Mouse (Mus musculus) heart, embryonic 12.5 days (tissue): ENCODE results near the gene Cnpy4. TPM values are rescaled to one million over a fixed set of nuclear protein-coding genes. Genes with fewer than 3 reads are reported as not detected.

Experiments used
- ATAC-seq: fragments of 200-750 bp; cut with Nextera tagmentation; 2 replicates; pipeline ENCODE4 v1.8.0; 2017; ENCODE audit warnings: moderate TSS enrichment, moderate library complexity; ENCODE audit not compliant: insufficient number of reproducible peaks, low FRiP score
- H3K27ac ChIP-seq: fragments of 300-500 bp; sonication (generic); 2 replicates; pipeline ENCODE4 v1.5.1; 2016; ENCODE audit warnings: mild to moderate bottlenecking, moderate library complexity; ENCODE audit not compliant: poor library complexity, severe bottlenecking
- H3K27me3 ChIP-seq: fragments of 300-500 bp; sonication (generic); replicated peaks from 2 replicates; pipeline ENCODE4 v1.6.1; 2016; ENCODE audit warnings: mild to moderate bottlenecking, moderate library complexity
- H3K36me3 ChIP-seq: fragments of 300-500 bp; sonication (generic); 2 replicates; pipeline ENCODE4 v1.6.1; 2016; ENCODE audit warnings: mild to moderate bottlenecking, moderate library complexity
- H3K4me1 ChIP-seq: fragments of 300-500 bp; sonication (generic); replicated peaks from 2 replicates; pipeline ENCODE4 v1.6.1; 2016; ENCODE audit warnings: mild to moderate bottlenecking
- H3K4me2 ChIP-seq: fragments of 300-500 bp; sonication (generic); 2 replicates; pipeline ENCODE4 v1.6.1; 2016; ENCODE audit warnings: mild to moderate bottlenecking, moderate library complexity
- H3K4me3 ChIP-seq: fragments of 300-500 bp; sonication (generic); 2 replicates; pipeline ENCODE4 v1.5.1; 2016; ENCODE audit warnings: mild to moderate bottlenecking
- H3K9ac ChIP-seq: fragments of 300-500 bp; sonication (generic); 2 replicates; pipeline ENCODE4 v1.6.1; 2016; ENCODE audit warnings: mild to moderate bottlenecking, moderate library complexity
- H3K9me3 ChIP-seq: fragments of 300-500 bp; sonication (generic); replicated peaks from 2 replicates; pipeline ENCODE4 v1.6.1; 2016; ENCODE audit warnings: mild to moderate bottlenecking, moderate library complexity
- WGBS: fragments of 180-500 bp; shearing (Covaris S2); methylation state at CpG from one replicate; pipeline ENCODE4 v1.1.7; 2016; 5-methylcytosine and 5-hydroxymethylcytosine counted together
- polyA plus RNA-seq: library from polyadenylated mRNA; unstranded; fragments of >200 nt; fragmentation: Nextera tagmentation; extraction: Ambion mirVana; gene quantifications from 2 replicates; pipeline ENCODE4 v1.2.1, GENCODE M21; 2016

Cnpy4 gene
- 26.2 and 26.5 TPM in 2 replicates for polyA plus RNA-seq

DNA sequence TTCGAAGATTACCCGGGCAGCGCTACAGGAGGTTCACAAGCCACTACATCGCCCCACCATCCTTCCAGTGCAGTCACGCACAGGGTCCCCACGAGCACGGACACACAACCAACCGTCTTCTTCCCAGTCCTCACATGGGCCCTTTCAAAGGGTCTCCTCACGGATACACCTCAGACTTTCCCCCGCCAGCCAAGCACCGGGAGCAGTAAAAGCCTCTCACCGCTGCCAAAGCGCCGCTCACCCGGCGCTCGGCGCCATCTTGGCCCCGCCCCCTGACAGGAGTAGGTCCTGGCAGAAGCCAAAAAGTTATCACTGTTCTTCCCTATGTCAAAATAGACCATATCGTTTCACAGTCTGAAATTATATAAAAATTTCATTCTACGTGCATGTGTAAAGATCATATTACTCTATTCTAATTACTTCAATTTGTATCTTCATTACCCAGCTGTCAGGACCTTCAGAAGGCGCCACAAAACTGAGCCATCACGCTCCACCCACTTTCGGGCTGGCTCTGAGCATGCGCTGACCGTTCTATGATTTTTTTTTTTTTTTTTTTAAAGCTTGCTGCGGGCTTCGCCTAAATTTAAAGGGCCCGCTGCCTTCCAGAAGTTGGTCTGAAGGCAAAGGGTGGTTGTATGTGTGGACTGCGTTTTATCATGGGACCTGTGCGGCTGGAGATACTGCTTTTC is at the start of gene Cnpy4, which contains the start of gene Taf6:
Gene Cnpy4, plus strand, starts transcription at position 536 of the 689 bp plus-strand sequence.
Gene Taf6, minus strand, starts transcription at position 502 of the 689 bp plus-strand sequence.
- Histone ChIP-seq H3K27me3 (no peaks in the 10 kb centered on the region), H3K27ac (peak within 1 kb of the TSS; percentile 65; the same call in 1 of the 2 replicates), H3K9ac (peak within 1 kb of the TSS; percentile 91), H3K4me2 (peak within 1 kb of the TSS; percentile 75), H3K36me3 (peaks cover 32% of the 10 kb centered on the region), H3K4me3 (peak within 1 kb of the TSS; percentile 84), H3K4me1 (peaks cover 17% of the 10 kb centered on the region), H3K9me3 (no peaks in the 10 kb centered on the region)
- ATAC-seq, result peak; percentile 88
- WGBS, result under 1% methylated on average over 31 of the region's 31 CpGs

DNA sequence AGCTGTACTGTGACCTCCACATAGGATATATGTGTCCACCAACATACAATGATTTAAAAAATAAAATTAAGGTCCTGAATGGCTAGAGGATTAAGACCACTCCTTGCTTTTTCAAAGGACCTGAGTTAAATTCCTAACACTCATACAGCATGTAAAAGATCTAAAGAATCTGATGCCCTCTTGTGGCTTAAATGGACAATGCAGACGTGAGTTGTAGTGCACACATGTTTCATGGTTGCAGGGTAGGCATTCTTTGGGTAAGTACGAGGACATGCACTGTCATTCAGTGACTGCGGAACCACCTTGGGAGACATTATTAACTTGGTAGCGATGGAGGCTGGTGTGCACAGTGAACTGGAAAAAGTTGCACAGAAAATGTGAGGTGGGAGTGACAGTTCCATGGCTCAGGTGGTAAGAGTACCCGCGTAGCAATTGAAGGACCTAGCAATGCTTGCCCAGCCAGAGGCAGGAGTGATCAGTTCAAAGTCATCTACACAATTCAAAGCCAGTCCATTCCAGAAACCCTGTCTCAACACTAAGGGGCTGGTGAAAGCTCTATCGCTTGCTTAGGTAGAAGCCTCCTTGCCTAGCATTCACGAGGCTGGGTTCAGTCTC is 49.2 kb upstream of the Cnpy4 start:
- H3K4me2 ChIP-seq, result no peak overlapping the region
- no peak overlapping the region for H3K27ac ChIP-seq
- H3K9me3 ChIP-seq, result no peaks in the 10 kb centered on the region
- H3K9ac ChIP-seq, result no peak overlapping the region
- H3K27me3 ChIP-seq, result no peaks in the 10 kb centered on the region
- WGBS, result 56% methylated on average over 8 of the region's 8 CpGs
- 0 out of 2 replicates have a peak, but pooled peaks cover 11% of the 10 kb centered on the region for H3K4me1 ChIP-seq
- no peak for ATAC-seq
- H3K4me3 ChIP-seq, result no peak overlapping the region
- peaks cover 31% of the 10 kb centered on the region for H3K36me3 ChIP-seq

DNA sequence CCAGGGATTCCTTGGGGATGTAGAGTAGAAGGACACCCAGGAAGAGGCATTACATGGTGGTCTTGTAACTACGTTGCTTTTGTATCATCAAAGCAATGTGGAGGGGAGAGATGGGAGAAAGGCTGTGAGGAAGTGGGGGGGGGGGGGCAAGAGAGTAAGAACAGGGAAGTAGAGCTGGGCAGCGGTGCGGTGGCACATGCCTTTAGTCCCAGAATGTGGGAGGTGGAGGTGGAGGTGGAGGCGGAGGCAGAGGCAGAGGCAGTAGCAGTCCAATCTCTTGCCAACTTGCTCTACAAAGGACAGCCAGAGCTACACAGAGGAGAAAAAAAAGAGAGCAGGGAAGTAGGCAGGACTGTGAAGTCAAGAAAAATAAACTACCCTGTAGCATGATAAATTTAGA is 48.7 kb upstream of the Cnpy4 start:
- no peak overlapping the region for H3K4me3 ChIP-seq
- no peak overlapping the region for H3K9ac ChIP-seq
- 0 out of 2 replicates have a peak, but pooled peaks cover 11% of the 10 kb centered on the region for H3K4me1 ChIP-seq
- peaks cover 31% of the 10 kb centered on the region for H3K36me3 ChIP-seq
- 61% methylated on average over 4 of the region's 4 CpGs for WGBS
- no peak overlapping the region for H3K27ac ChIP-seq
- no peak overlapping the region for H3K4me2 ChIP-seq
- H3K27me3 ChIP-seq, result no peaks in the 10 kb centered on the region
- no peak for ATAC-seq
- no peaks in the 10 kb centered on the region for H3K9me3 ChIP-seq

DNA sequence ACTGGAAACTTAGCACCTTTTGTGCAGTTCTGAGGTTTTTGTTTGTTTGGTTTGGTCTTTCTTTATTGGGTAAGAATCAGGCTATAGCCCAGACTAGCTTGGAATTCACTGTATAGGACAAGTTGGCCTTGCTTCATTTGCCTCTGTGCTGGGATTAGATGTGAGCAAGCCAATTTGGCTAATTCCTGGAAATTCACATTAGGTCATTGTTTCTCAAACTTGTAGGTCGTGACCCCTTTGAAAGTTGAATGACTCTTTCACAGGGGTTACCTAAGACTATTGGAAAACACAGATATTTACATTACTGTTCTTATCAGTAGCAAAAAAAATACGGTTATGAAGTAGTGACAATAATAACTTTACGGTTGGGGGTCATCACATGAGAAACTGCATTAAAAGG is 32.9 kb upstream of the Cnpy4 start:
- Histone ChIP-seq H3K9me3 (no peaks in the 10 kb centered on the region), H3K36me3 (peaks cover 29% of the 10 kb centered on the region), H3K4me1 (peaks cover 8% of the 10 kb centered on the region; the same call in 1 of the 2 replicates), H3K27ac (no peak overlapping the region), H3K27me3 (no peaks in the 10 kb centered on the region), H3K9ac (no peak overlapping the region), H3K4me3 (peak overlapping the region; percentile 76), H3K4me2 (peak overlapping the region; percentile 74)
- 72% methylated on average over 3 of the region's 3 CpGs for WGBS
- no peak for ATAC-seq

DNA sequence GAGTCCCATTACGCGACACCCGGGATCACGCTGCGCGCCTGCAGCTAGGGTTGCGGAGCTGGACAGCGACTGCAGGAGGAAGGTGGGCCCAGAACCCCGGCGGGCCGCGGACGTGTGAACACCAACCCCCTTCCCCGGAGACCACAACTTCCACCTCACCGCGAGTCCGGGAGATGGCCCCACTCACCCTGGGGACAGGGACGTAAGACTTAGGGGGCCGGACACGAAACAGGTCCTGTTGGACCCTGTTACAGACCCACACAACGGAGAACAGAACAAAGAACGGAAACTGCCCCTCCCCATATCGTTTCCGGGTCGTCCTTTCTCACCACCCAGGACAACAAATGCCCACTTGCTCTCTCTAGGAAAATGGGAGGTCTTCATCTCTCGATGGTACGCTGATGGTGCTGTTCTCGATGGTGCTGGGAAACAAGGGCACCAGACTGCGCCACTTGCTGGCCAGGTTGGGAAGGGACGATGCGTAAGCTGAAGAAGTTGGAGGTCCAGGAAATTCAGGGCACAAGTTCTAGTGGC is 31.8 kb upstream of the Cnpy4 start, which contains the start of gene Zfp113:
Gene Zfp113, minus strand, starts transcription at position 302 of the 534 bp plus-strand sequence.
- WGBS, result under 1% methylated on average over 31 of the region's 31 CpGs
- Histone ChIP-seq H3K9me3 (no peaks in the 10 kb centered on the region), H3K4me2 (peak within 1 kb of the TSS; percentile 74), H3K9ac (peak within 1 kb of the TSS; percentile 91), H3K4me1 (peaks cover 8% of the 10 kb centered on the region; the same call in 1 of the 2 replicates), H3K4me3 (peak within 1 kb of the TSS; percentile 76), H3K36me3 (peaks cover 25% of the 10 kb centered on the region), H3K27me3 (no peaks in the 10 kb centered on the region), H3K27ac (peak within 1 kb of the TSS; percentile 80)
- ATAC-seq, result peak; percentile 96

DNA sequence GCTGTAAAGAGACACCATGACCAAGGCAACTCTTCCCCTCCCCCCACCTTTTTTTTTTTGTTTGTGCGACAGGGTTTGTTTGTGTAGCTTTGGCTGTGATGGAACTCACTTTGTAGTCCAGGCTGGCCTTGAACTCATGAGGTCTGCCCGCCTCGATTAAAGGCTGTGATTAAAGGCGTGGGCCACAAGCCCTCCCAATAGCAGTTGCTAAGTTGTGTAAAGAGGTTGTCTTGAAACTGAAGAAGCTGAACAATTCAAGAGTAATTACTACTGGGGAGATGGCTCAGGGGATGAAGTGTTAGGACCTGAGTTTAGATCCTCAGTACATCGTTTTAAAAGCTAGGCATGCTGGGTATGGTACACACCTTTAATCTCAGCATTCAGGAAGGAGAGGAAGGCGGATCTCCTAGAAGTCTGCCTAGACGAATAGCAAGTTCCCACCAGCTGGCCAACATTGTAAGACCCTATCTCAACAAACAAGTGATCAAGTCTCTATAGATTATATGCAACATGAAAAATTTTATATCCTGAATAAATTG is 27.0 kb upstream of the Cnpy4 start:
- H3K9ac ChIP-seq, result 0 out of 2 replicates have a peak overlapping the region, but pooled peaks have one; percentile 92
- no peak for ATAC-seq
- H3K4me2 ChIP-seq, result peak overlapping the region; percentile 80
- WGBS, result 62% methylated on average over 7 of the region's 7 CpGs
- no peaks in the 10 kb centered on the region for H3K9me3 ChIP-seq
- no peaks in the 10 kb centered on the region for H3K27me3 ChIP-seq
- peak overlapping the region; percentile 90 for H3K4me3 ChIP-seq
- H3K4me1 ChIP-seq, result peaks cover 9% of the 10 kb centered on the region
- H3K36me3 ChIP-seq, result peaks cover 28% of the 10 kb centered on the region
- 0 out of 2 replicates have a peak overlapping the region, but pooled peaks have one; percentile 69 for H3K27ac ChIP-seq

DNA sequence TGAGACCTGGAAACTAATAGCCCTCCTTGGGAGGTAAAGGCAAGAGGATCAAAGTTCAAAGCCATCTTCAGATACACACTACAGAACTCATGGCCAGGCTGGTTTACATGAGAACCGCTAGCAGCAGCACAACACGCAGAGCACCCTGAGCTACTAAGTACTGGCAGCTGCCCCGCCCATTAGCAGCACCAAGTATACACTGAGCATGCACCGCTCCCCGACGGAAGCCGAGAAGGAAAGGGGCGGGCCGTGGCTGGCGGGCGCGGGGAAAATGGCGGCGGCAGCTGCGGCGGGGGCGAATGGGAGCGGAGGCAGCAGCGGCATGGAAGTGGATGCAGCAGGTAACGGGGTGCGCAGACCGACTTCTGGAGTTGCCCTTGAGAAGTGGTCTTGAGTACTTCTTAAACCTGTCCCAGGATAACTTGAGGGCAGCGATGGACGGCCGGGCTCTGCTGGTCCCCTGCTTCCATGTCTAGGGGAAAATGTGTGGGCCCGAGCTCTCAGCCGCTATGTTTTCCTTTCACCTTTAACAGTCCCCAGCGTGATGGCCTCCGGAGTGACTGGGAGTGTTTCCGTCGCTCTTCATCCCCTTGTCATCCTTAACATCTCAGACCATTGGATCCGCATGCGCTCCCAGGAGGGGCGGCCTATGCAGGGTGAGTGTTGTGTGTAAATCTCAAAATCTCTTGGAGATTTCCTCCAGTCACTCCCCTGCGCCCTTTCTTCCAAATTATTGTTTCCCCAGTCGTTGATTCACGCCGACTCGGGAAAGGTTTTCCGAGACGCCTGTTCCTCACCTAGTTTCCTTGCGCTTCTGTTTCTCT is 26.2 kb upstream of the Cnpy4 start, which contains the start of gene Cops6:
Gene Cops6, plus strand, starts transcription at position 230 of the 824 bp plus-strand sequence.
- H3K9ac ChIP-seq, result peak within 1 kb of the TSS; percentile 92
- H3K27ac ChIP-seq, result peak within 1 kb of the TSS; percentile 69
- no peaks in the 10 kb centered on the region for H3K27me3 ChIP-seq
- H3K9me3 ChIP-seq, result no peaks in the 10 kb centered on the region
- H3K4me2 ChIP-seq, result peak within 1 kb of the TSS; percentile 80
- peak within 1 kb of the TSS; percentile 90 for H3K4me3 ChIP-seq
- WGBS, result under 1% methylated on average over 42 of the region's 42 CpGs
- peak; percentile 95 for ATAC-seq
- H3K4me1 ChIP-seq, result peaks cover 9% of the 10 kb centered on the region
- peaks cover 35% of the 10 kb centered on the region for H3K36me3 ChIP-seq

DNA sequence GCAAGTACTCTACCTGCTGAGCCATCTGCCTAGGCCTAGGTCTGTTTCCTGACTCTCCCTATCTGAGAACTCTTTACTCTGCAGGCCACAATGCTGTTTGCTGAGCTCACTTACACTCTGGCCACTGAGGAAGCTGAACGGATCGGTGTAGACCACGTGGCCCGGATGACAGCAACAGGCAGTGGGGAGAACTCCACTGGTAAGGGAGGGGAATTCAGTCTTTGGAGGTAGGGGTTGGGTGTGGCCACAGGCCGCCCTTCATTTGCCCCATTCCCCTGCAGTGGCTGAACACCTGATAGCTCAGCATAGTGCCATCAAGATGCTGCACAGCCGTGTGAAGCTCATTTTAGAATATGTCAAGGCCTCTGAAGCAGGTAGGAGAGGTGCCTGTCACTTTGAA is 24.2 kb upstream of the Cnpy4 start:
- Histone ChIP-seq H3K4me3 (no peak overlapping the region), H3K27ac (no peak overlapping the region), H3K9me3 (no peaks in the 10 kb centered on the region), H3K4me1 (peaks cover 9% of the 10 kb centered on the region), H3K36me3 (peaks cover 55% of the 10 kb centered on the region), H3K27me3 (no peaks in the 10 kb centered on the region), H3K4me2 (no peak overlapping the region), H3K9ac (no peak overlapping the region)
- 70% methylated on average over 6 of the region's 6 CpGs for WGBS
- ATAC-seq, result no peak

DNA sequence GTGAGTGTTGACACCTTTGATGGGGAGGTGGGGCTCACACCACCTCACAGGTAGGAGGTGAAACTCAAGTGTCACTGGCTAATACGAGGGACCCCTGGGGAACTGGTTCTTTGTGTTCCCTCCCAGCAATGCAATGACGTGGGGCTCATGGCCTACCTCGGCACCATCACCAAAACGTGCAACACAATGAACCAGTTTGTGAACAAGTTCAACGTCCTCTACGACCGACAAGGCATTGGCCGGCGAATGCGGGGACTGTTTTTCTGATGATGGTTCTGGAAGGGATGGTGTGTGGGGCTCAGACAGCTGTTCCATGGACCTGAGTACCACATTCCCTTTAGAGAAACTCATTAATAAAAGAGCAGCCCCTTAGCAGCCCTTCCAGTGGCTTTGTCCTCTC is 23.7 kb upstream of the Cnpy4 start:
- no peak overlapping the region for H3K9ac ChIP-seq
- WGBS, result 79% methylated on average over 10 of the region's 10 CpGs

DNA sequence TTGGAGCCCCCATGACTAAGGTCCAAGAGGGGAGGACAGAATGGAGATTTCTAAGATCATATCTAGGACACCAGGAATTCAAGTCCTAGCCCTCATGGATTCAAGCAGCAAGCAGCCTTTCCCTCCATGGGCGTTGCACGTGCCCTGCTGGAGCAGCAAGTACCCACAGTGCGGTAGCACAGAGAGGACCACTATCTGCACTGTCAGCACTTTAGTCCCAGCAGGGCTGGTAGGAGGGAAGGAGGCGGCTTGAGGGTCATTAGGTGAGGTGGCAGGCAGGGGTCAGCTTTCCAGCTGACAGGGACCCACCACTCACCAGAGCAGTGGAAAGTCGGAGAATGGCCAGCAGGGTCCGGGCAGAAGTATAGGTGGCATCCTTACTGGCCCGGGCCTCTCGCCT is 21.7 kb upstream of the Cnpy4 start:
- H3K9me3 ChIP-seq, result no peaks in the 10 kb centered on the region
- H3K27me3 ChIP-seq, result no peaks in the 10 kb centered on the region
- H3K27ac ChIP-seq, result no peak overlapping the region
- H3K4me1 ChIP-seq, result peaks cover 16% of the 10 kb centered on the region
- peaks cover 74% of the 10 kb centered on the region for H3K36me3 ChIP-seq
- ATAC-seq, result no peak
- H3K9ac ChIP-seq, result no peak overlapping the region
- WGBS, result 78% methylated on average over 8 of the region's 8 CpGs
- H3K4me2 ChIP-seq, result no peak overlapping the region
- no peak overlapping the region for H3K4me3 ChIP-seq

More for the DNA sequence above, 23.7 kb upstream of the Cnpy4 start:
- Histone ChIP-seq H3K36me3 (peaks cover 60% of the 10 kb centered on the region), H3K4me1 (peaks cover 9% of the 10 kb centered on the region), H3K9me3 (no peaks in the 10 kb centered on the region), H3K27me3 (no peaks in the 10 kb centered on the region), H3K4me2 (no peak overlapping the region), H3K4me3 (no peak overlapping the region), H3K27ac (no peak overlapping the region)
- no peak for ATAC-seq
